ENCODE assay signal across 8 mouse cellular contexts in genomic region chr12:55389132-55390081, GRCm38 (mm10). TPM values are rescaled to one million over a fixed set of nuclear protein-coding genes. Genes with fewer than 3 reads are reported as not detected.
DNase-seq lines count a peak whose midpoint lies in the region; ATAC-seq and TF ChIP-seq lines count a peak whose summit lies in the region.

No protein-coding gene starts in this region.

- no peak overlapping the region for H3K4me2 ChIP-seq in limb, embryonic 12.5 days
- no peak overlapping the region for H3K4me2 ChIP-seq in forebrain, postnatal 0 days (ENCODE audit: low read depth)

- H3K27me3 ChIP-seq in limb, embryonic 12.5 days: no peaks in the 10 kb centered on the region
- no peaks in the 10 kb centered on the region for H3K27me3 ChIP-seq in limb, embryonic 10.5 days (ENCODE audit: low read depth, poor library complexity, severe bottlenecking)
- H3K27me3 ChIP-seq in splenic B cell, adult 2 months (ENCODE audit: control insufficient read depth, insufficient read depth, low read length, poor library complexity, severe bottlenecking): no peaks in the 10 kb centered on the region
- no peaks in the 10 kb centered on the region for H3K27me3 ChIP-seq in forebrain, postnatal 0 days (ENCODE audit: insufficient read depth, low read length)

- no peaks in the 10 kb centered on the region for H3K36me3 ChIP-seq in limb, embryonic 12.5 days
- 0 out of 2 replicates have a peak, but pooled peaks cover 2% of the 10 kb centered on the region for H3K36me3 ChIP-seq in limb, embryonic 10.5 days
- H3K36me3 ChIP-seq in splenic B cell, adult 2 months (ENCODE audit: control insufficient read depth, insufficient read depth, low read length, poor library complexity, severe bottlenecking): no peaks in the 10 kb centered on the region
- H3K36me3 ChIP-seq in forebrain, postnatal 0 days (ENCODE audit: insufficient read depth): no peaks in the 10 kb centered on the region

- no peak for ATAC-seq in limb, embryonic 12.5 days (ENCODE audit: insufficient number of reproducible peaks, insufficient read depth, low FRiP score, low TSS enrichment, low read depth)
- no peak for ATAC-seq in forebrain, postnatal 0 days

- no peak overlapping the region for H3K4me3 ChIP-seq in limb, embryonic 12.5 days (replicated peaks)
- H3K4me3 ChIP-seq in limb, embryonic 10.5 days: no peak overlapping the region
- H3K4me3 ChIP-seq in forebrain, postnatal 0 days (ENCODE audit: low read depth, low read length): no peak overlapping the region

- 80% methylated on average over 17 of the region's 17 CpGs for WGBS in limb, embryonic 12.5 days
- 85% methylated on average over 17 of the region's 17 CpGs for WGBS in limb, embryonic 10.5 days
- 82% methylated on average over 17 of the region's 17 CpGs for WGBS in forebrain, postnatal 0 days

- no peak for TF ChIP-seq CTCF in forebrain, postnatal 0 days (IDR thresholded peaks at IDR 0.05; ENCODE audit: low read depth)

- H3K27ac ChIP-seq in limb, embryonic 12.5 days: no peak overlapping the region
- H3K27ac ChIP-seq in limb, embryonic 10.5 days: no peak overlapping the region
- H3K27ac ChIP-seq in forebrain, postnatal 0 days (ENCODE audit: low read depth, low read length): no peak overlapping the region

- H3K9me3 ChIP-seq in limb, embryonic 12.5 days: no peaks in the 10 kb centered on the region
- H3K9me3 ChIP-seq in limb, embryonic 10.5 days (replicated peaks): no peaks in the 10 kb centered on the region
- no peaks in the 10 kb centered on the region for H3K9me3 ChIP-seq in forebrain, postnatal 0 days (ENCODE audit: low read length)

- DNase-seq in limb, embryonic 10.5 days (ENCODE audit: low spot score): no peak
- peak; percentile 32 to 46 for DNase-seq in adrenal gland, postnatal 36 days
- DNase-seq in kidney, postnatal 14 days: peak; percentile 44
- DNase-seq in splenic B cell, adult 2 months (ENCODE audit: low read depth, low spot score): peak; percentile 77
- no peak for DNase-seq in right cerebral cortex, adult 18-20 months
- DNase-seq in testis, postnatal 14 days (ENCODE audit: low spot score): no peak
- DNase-seq in forebrain, postnatal 0 days: no peak

- H3K9ac ChIP-seq in limb, embryonic 12.5 days (replicated peaks): 0 out of 2 replicates have a peak overlapping the region, but pooled peaks have one; percentile 13
- no peak overlapping the region for H3K9ac ChIP-seq in forebrain, postnatal 0 days

- H3K4me1 ChIP-seq in limb, embryonic 12.5 days (replicated peaks): peaks cover 16% of the 10 kb centered on the region; the same call in 1 of the 2 replicates
- no peaks in the 10 kb centered on the region; the same call in 1 of the 2 replicates for H3K4me1 ChIP-seq in limb, embryonic 10.5 days
- no peaks in the 10 kb centered on the region for H3K4me1 ChIP-seq in forebrain, postnatal 0 days (ENCODE audit: insufficient read depth)

RNA-seq across cellular contexts. Expression of gene Psma6, which starts 5.4 kb away (rescaled TPM):
- polyA plus RNA-seq in limb, embryonic 12.5 days (2016; fragmentation: Nextera tagmentation; extraction: Ambion mirVana): 449 and 458 TPM in 2 replicates
- 499 and 560 TPM in 2 replicates for polyA plus RNA-seq in limb, embryonic 10.5 days (2016; fragmentation: Nextera tagmentation; extraction: Ambion mirVana)
- 100 to 1,000 TPM; 239 to 242 TPM for total RNA-seq in adrenal gland, postnatal 36 days (2021)
- total RNA-seq in forebrain, postnatal 0 days (2014; rRNA removed): 131 and 164 TPM in 2 replicates
- polyA plus RNA-seq in forebrain, postnatal 0 days (2015; fragmentation: Nextera tagmentation; extraction: Ambion mirVana): 465 and 565 TPM in 2 replicates

Comparison
In these comparisons a context has a peak if more than half of its experiments do, and no peak if none do; other contexts are left out.
1. DNase-seq: peak in adrenal gland, postnatal 36 days (2 of 2), kidney, postnatal 14 days (single experiment) and splenic B cell, adult 2 months (single experiment); none in limb, embryonic 10.5 days (single experiment), right cerebral cortex, adult 18-20 months (single experiment), testis, postnatal 14 days (single experiment) and forebrain, postnatal 0 days (single experiment).